Mouse (Mus musculus): ENCODE results near the gene Zc3h14. TPM values are rescaled to one million over a fixed set of nuclear protein-coding genes. Genes with fewer than 3 reads are reported as not detected.

Zc3h14 gene
- total RNA-seq, 2 experiments from 2014 or later, result 84.9 to 86.1 TPM

Other genes starting within 250 kb of the Zc3h14 start
- under 1 TPM; 0.03 to 0.10 TPM for gene Kcnk10, start 168.7 kb upstream of the Zc3h14 start, total RNA-seq (2021)
- gene Spata7, start 118.8 kb upstream of the Zc3h14 start, total RNA-seq (2021), result 1 to 10 TPM; 8.4 to 9.8 TPM
- gene Ptpn21, start 9.6 kb upstream of the Zc3h14 start, total RNA-seq (2021), result 10 to 100 TPM; 20.2 to 23.6 TPM
- 10 to 100 TPM; 15.9 to 22.7 TPM for gene Eml5, start 154.5 kb downstream of the Zc3h14 start, total RNA-seq (2021)
- 10 to 100 TPM; 16.7 to 23.3 TPM for gene Ttc8, start 173.6 kb downstream of the Zc3h14 start, total RNA-seq (2021)